Mouse (Mus musculus) stomach, embryonic 16.5 days (tissue): ENCODE data around the gene Myo1g. TPM values are rescaled to one million over a fixed set of nuclear protein-coding genes. Genes with fewer than 3 reads are reported as not detected.

ENCODE experiments used
- ATAC-seq: fragments of 200-750 bp; cut with Nextera tagmentation; 2 replicates; pipeline ENCODE4 v1.8.0; 2017; ENCODE audit warnings: moderate number of reproducible peaks, moderate TSS enrichment; ENCODE audit not compliant: insufficient read depth, low FRiP score
- H3K27ac ChIP-seq: fragments of 300-500 bp; sonication (generic); 2 replicates; pipeline ENCODE4 v1.5.1; 2014; ENCODE audit warnings: low read length
- H3K27me3 ChIP-seq: fragments of 300-500 bp; sonication (generic); 2 replicates; pipeline ENCODE4 v1.6.1; 2014; ENCODE audit warnings: low read length, control low read depth, mixed read lengths; ENCODE audit not compliant: control insufficient read depth, insufficient read depth
- H3K36me3 ChIP-seq: fragments of 300-500 bp; sonication (generic); 2 replicates; pipeline ENCODE4 v1.6.1; 2014; ENCODE audit warnings: low read length; ENCODE audit not compliant: control insufficient read depth, insufficient read depth
- H3K4me1 ChIP-seq: fragments of 300-500 bp; sonication (generic); 2 replicates; pipeline ENCODE4 v1.6.1; 2014; ENCODE audit warnings: low read length, control low read depth, mixed read lengths; ENCODE audit not compliant: control insufficient read depth, insufficient read depth
- H3K4me2 ChIP-seq: fragments of 300-500 bp; sonication (generic); 2 replicates; pipeline ENCODE4 v1.6.1; 2014; ENCODE audit warnings: low read depth, low read length, mixed read lengths
- H3K4me3 ChIP-seq: fragments of 300-500 bp; sonication (generic); replicated peaks from 2 replicates; pipeline ENCODE4 v1.5.1; 2014; ENCODE audit warnings: mild to moderate bottlenecking, low read length
- H3K9ac ChIP-seq: fragments of 300-500 bp; sonication (generic); 2 replicates; pipeline ENCODE4 v1.6.1; 2014; ENCODE audit warnings: low read length
- H3K9me3 ChIP-seq: fragments of 300-500 bp; sonication (generic); replicated peaks from 2 replicates; pipeline ENCODE4 v1.6.1; 2016; ENCODE audit warnings: low read length, control low read depth; ENCODE audit not compliant: control insufficient read depth
- WGBS: fragments of 180-500 bp; shearing (Covaris S2); extraction: QIAGEN DNeasy Blood & Tissue Kit; methylation state at CpG from one replicate; pipeline ENCODE4 v1.1.7; 2014; 5-methylcytosine and 5-hydroxymethylcytosine counted together
- polyA plus RNA-seq: library from polyadenylated mRNA; unstranded; fragments of >200 nt; fragmentation: Nextera tagmentation; extraction: Ambion mirVana; gene quantifications from 2 replicates; pipeline ENCODE4 v1.2.1, GENCODE M21; 2015

The Myo1g gene
- polyA plus RNA-seq, 1 experiment from 2014 or later: 3.5 TPM

DNA sequence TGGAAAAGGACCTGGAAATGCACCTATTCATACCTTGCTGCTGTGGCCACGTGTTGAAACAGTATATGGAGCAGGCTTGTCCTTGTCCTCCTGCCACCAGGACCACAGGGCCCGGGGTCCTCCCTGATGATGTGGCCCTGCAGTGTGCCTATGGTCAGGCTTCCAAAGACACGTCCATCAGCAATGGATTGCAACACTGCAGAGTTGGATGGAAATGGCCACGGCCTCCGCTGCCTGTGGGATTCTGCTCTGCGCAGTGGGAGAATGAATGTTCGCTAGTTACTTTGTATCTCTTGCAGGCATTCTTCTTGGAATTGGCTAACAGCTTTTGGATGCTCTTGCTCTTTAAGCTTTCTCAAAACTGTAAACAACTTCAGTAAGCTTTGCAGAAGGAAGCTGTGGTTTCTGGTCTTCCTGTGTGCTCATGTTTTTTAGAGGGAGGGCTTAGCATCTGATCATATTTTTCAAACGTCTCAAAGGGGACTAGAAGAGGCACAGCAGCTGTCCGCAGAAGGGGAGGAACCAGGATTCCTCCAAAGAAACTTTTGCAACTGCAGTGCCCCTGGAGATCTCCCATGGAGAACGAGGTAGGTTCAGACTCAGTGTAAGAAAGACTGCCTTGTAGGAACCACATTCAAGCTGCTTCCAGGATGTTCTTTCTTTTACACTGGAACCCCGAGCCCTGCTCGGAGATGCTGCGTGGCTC is 40.0 kb upstream of the Myo1g start:
- Histone ChIP-seq H3K27ac (peak overlapping the region; percentile 79), H3K4me3 (peak overlapping the region; percentile 23), H3K4me2 (peak overlapping the region; percentile 34), H3K9ac (no peak overlapping the region; the same call in 1 of the 2 replicates), H3K9me3 (no peaks in the 10 kb centered on the region), H3K4me1 (peaks cover 13% of the 10 kb centered on the region; the same call in 1 of the 2 replicates), H3K27me3 (no peaks in the 10 kb centered on the region), H3K36me3 (peaks cover 3% of the 10 kb centered on the region; the same call in 1 of the 2 replicates)
- ATAC-seq: no peak
- WGBS: 68% methylated on average over 13 of the region's 13 CpGs

DNA sequence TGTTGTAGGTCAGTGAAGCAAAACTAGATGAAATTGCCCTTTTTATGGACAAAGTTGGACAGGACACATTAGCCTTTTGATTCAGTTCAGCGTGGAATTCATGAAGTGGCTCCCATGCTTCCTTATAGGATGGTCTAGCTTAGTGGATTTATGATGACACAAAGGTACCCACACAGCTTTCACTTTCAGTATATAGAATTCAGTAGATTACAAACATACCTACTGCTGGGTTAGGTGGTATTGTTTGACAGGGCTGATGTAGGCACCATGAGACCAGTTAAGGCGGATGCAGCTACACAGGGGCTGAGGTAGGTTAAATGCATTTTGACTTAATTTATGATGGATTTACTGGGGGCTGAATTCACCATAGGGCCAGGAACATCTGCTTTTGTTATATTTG is 39.2 kb upstream of the Myo1g start:
- H3K27me3 ChIP-seq: no peaks in the 10 kb centered on the region
- H3K36me3 ChIP-seq: peaks cover 3% of the 10 kb centered on the region; the same call in 1 of the 2 replicates
- no peaks in the 10 kb centered on the region for H3K9me3 ChIP-seq
- ATAC-seq: no peak
- H3K4me2 ChIP-seq: no peak overlapping the region
- 89% methylated on average over 2 of the region's 2 CpGs for WGBS
- H3K4me1 ChIP-seq: peaks cover 13% of the 10 kb centered on the region; the same call in 1 of the 2 replicates
- H3K27ac ChIP-seq: no peak overlapping the region
- no peak overlapping the region for H3K9ac ChIP-seq
- no peak overlapping the region for H3K4me3 ChIP-seq

DNA sequence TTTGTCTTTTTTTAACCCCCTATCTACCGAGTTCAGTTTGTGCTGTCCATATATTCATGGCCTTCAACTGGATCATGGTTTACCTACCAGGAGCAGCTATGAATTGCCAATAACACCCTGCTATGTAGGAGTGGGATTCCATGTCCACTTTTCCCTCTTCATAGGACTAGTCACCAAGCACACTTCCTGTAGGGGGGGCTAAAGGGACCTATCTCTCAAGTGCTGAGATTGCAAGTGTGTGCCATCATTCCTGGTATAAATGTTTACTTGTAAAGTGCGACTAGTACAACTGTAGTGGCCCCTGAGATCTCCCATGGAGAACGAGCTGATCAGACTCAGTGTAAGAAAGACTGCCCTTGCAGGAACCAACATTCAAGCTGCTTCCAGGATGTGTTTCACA is 37.5 kb upstream of the Myo1g start:
- no peaks in the 10 kb centered on the region for H3K27me3 ChIP-seq
- H3K9ac ChIP-seq: no peak overlapping the region
- ATAC-seq: no peak
- H3K4me3 ChIP-seq: no peak overlapping the region
- 72% methylated on average over 3 of the region's 3 CpGs for WGBS
- H3K27ac ChIP-seq: no peak overlapping the region
- no peaks in the 10 kb centered on the region for H3K36me3 ChIP-seq
- no peaks in the 10 kb centered on the region for H3K9me3 ChIP-seq
- H3K4me2 ChIP-seq: no peak overlapping the region
- peaks cover 21% of the 10 kb centered on the region for H3K4me1 ChIP-seq

- Histone ChIP-seq H3K4me2 (no peak overlapping the region), H3K27ac (no peak overlapping the region), H3K36me3 (no peaks in the 10 kb centered on the region; the same call in 1 of the 2 replicates), H3K27me3 (no peaks in the 10 kb centered on the region), H3K9ac (no peak overlapping the region), H3K4me1 (peaks cover 21% of the 10 kb centered on the region), H3K9me3 (no peaks in the 10 kb centered on the region), H3K4me3 (no peak overlapping the region)
- WGBS: 90% methylated on average over 3 of the region's 3 CpGs
- no peak for ATAC-seq
These were observed 29.4 kb upstream of the Myo1g start for GRCm38 (mm10) chr11:6550201-6550600.

GRCm38 (mm10) chr11:6549770-6550169 is 29.0 kb upstream of the Myo1g start:
- 94% methylated on average over 2 of the region's 2 CpGs for WGBS
- H3K27ac ChIP-seq: no peak overlapping the region
- ATAC-seq: no peak
- no peaks in the 10 kb centered on the region for H3K9me3 ChIP-seq
- no peak overlapping the region for H3K9ac ChIP-seq
- H3K36me3 ChIP-seq: no peaks in the 10 kb centered on the region; the same call in 1 of the 2 replicates
- no peak overlapping the region for H3K4me2 ChIP-seq
- no peak overlapping the region for H3K4me3 ChIP-seq
- no peaks in the 10 kb centered on the region for H3K27me3 ChIP-seq
- peaks cover 19% of the 10 kb centered on the region for H3K4me1 ChIP-seq

DNA sequence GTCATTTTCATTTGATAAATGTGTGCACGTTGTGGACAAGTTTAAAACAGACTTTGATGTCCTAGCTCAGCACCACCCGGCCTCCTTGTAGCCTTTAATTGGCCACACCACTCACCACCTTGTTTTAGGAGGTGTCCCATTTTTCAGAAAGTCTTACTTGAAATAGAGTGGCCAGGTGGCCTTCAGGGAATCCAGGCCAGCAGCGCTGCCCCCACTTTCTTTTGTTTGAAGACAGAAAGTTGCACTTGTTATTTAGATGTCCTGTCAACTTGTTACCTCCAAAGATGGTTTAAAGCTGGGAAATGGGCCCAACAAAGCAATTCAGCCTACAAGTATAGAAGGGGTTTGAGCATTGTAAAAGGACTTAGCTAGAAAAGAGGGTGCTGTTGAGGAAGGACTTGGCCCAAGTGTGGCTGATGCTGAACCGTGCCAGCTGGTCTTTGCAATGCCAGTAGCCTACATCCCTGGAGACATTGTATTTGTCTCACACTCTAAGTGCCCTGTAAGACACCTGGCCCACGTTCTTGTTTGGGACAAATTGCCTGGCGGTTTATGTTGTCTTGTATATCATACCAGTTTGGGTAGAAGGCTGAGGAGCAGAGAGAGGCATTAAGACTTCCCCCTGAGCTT is 27.0 kb upstream of the Myo1g start:
- ATAC-seq: no peak
- 25% methylated on average over 6 of the region's 6 CpGs for WGBS

GRCm38 (mm10) chr11:6547037-6547680 is 26.4 kb upstream of the Myo1g start:
- peak overlapping the region; percentile 92 for H3K9ac ChIP-seq
- peaks cover 13% of the 10 kb centered on the region for H3K4me1 ChIP-seq
- ATAC-seq: peak; percentile 69
- H3K27ac ChIP-seq: peak overlapping the region; percentile 99
- under 1% methylated on average over 41 of the region's 41 CpGs for WGBS
- H3K4me2 ChIP-seq: peak overlapping the region; percentile 67
- H3K4me3 ChIP-seq: peak overlapping the region; percentile 76
- H3K9me3 ChIP-seq: no peaks in the 10 kb centered on the region
- H3K27me3 ChIP-seq: no peaks in the 10 kb centered on the region
- no peaks in the 10 kb centered on the region for H3K36me3 ChIP-seq

More for the DNA sequence above, 27.0 kb upstream of the Myo1g start:
- Histone ChIP-seq H3K9ac (peak overlapping the region; percentile 92), H3K4me3 (peak overlapping the region; percentile 76), H3K27me3 (no peaks in the 10 kb centered on the region), H3K27ac (peak overlapping the region; percentile 99; the same call in 1 of the 2 replicates), H3K9me3 (no peaks in the 10 kb centered on the region), H3K36me3 (no peaks in the 10 kb centered on the region; the same call in 1 of the 2 replicates), H3K4me1 (peaks cover 13% of the 10 kb centered on the region), H3K4me2 (peak overlapping the region; percentile 67)

- no peaks in the 10 kb centered on the region for H3K9me3 ChIP-seq
- peak within 1 kb of the TSS; percentile 76 for H3K4me3 ChIP-seq
- ATAC-seq: peak; percentile 96
- H3K4me2 ChIP-seq: peak within 1 kb of the TSS; percentile 67
- H3K36me3 ChIP-seq: no peaks in the 10 kb centered on the region
- peak within 1 kb of the TSS; percentile 92 for H3K9ac ChIP-seq
- under 1% methylated on average over 44 of the region's 57 CpGs for WGBS
- H3K4me1 ChIP-seq: peaks cover 13% of the 10 kb centered on the region
- peak within 1 kb of the TSS; percentile 99 for H3K27ac ChIP-seq
- no peaks in the 10 kb centered on the region for H3K27me3 ChIP-seq
These were observed 25.6 kb upstream of the Myo1g start, which contains the start of gene Ccm2 for GRCm38 (mm10) chr11:6546205-6547013. Gene Ccm2 (plus strand): TSS chr11:6546887.
